Mouse (Mus musculus) c-Kit-positive CD71-positive TER-119-negative erythroid progenitor cells, embryonic 14.5 days (primary cell): ENCODE data around the gene Pcdh9.

ENCODE experiments used
- DNase-seq: peaks from one replicate; pipeline ENCODE4 v3.0.0-alpha.2; 2013; ENCODE audit warnings: low read depth

The Pcdh9 gene

GRCm38 (mm10) chr14:93009147-93010064, 881.1 kb downstream of the Pcdh9 start:
- DNase-seq, result no peak
